8 mouse cellular contexts compared by ENCODE assay signal in the genomic region with DNA sequence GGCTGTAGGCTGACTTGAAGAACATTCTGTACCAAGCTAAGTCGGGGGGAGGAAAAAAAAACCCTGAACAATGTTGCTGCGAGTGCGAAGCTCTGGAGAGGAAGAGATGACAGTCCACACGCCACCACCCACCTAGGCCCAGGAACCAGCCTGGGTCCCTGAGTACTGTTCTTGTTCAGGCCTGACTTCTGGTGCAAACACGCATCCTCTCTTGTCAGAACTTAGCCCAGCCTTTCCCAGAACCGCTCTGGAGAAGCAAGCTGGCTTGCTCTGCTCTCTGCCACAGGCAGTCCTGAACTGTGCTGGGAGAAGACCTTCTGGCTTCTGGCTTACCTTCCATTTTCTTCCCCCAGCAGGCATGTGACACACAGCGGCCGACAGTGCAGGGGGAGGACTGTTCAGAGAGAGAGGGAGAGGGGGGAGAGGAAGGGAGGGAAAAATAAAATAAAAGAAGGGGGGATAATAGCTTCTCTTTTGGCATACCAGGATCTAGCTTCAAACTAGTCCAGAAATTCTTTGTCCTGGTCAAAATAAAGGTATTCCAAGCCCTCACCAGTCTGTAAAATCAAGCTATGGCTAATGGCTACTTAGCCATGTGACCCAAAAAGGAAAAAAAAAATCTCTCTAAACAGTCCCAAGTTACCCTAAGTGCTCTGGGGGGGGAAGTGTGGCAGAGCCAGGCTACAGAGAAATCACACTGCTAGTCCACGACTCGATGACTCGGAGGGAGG. TPM values are rescaled to one million over a fixed set of nuclear protein-coding genes. Genes with fewer than 3 reads are reported as not detected.
A peak's percentile ranks its signal among the peaks of the same experiment; 100 is the strongest.
DNase-seq lines count a peak whose midpoint lies in the region; ATAC-seq and TF ChIP-seq lines count a peak whose summit lies in the region.

No protein-coding gene starts in this region.

- peak; percentile 85 for DNase-seq in left cerebral cortex, adult 11 months (ENCODE audit: low spot score)
- no peak for DNase-seq in left cerebral cortex, postnatal 4 days
- peak; percentile 70 to 76 for DNase-seq in cerebellum, postnatal 10 days
- DNase-seq in heart, adult 9 months (ENCODE audit: low spot score in 2 of 2): peak; percentile 65 to 71
- DNase-seq in kidney, adult 2 months: peak; percentile 77
- DNase-seq in liver, embryonic 11.5 days (ENCODE audit: low spot score): no peak
- peak; percentile 64 for DNase-seq in thymus, postnatal 25 days

- TF ChIP-seq POLR2A in kidney, adult 2 months (IDR thresholded peaks at IDR 0.05; ENCODE audit: low read depth, low read length): peak; percentile 51

- H3K27ac ChIP-seq in kidney, adult 2 months (ENCODE audit: insufficient read depth, low read depth, low read length): peak overlapping the region; percentile 99
- peak overlapping the region; percentile 100 for H3K27ac ChIP-seq in liver, embryonic 11.5 days (ENCODE audit: low read depth, low read length)
- H3K27ac ChIP-seq in neural tube, embryonic 12.5 days: peak overlapping the region; percentile 87

- no peaks in the 10 kb centered on the region for H3K9me3 ChIP-seq in liver, embryonic 11.5 days (ENCODE audit: control insufficient read depth, low read length)
- H3K9me3 ChIP-seq in neural tube, embryonic 12.5 days: no peaks in the 10 kb centered on the region

- under 1% methylated on average over 11 of the region's 11 CpGs for WGBS in kidney, adult 2 months
- 8% methylated on average over 11 of the region's 11 CpGs for WGBS in liver, embryonic 11.5 days
- 16% methylated on average over 11 of the region's 11 CpGs for WGBS in neural tube, embryonic 12.5 days

- H3K4me3 ChIP-seq in kidney, adult 2 months (ENCODE audit: insufficient read depth, low read depth, low read length): peak overlapping the region; percentile 44
- peak overlapping the region; percentile 52 for H3K4me3 ChIP-seq in liver, embryonic 11.5 days (ENCODE audit: low read depth, low read length)
- H3K4me3 ChIP-seq in neural tube, embryonic 12.5 days: peak overlapping the region; percentile 31

- no peak for ATAC-seq in liver, embryonic 11.5 days (replicated peaks; ENCODE audit: low FRiP score)
- ATAC-seq in neural tube, embryonic 12.5 days (ENCODE audit: low FRiP score, low read depth): no peak

- no peaks in the 10 kb centered on the region for H3K36me3 ChIP-seq in kidney, adult 2 months (ENCODE audit: control insufficient read depth, insufficient read depth, low read length)
- peaks cover 6% of the 10 kb centered on the region; the same call in 1 of the 2 replicates for H3K36me3 ChIP-seq in liver, embryonic 11.5 days (ENCODE audit: control insufficient read depth, insufficient read depth, low read length)
- H3K36me3 ChIP-seq in neural tube, embryonic 12.5 days: no peaks in the 10 kb centered on the region

- no peaks in the 10 kb centered on the region for H3K27me3 ChIP-seq in kidney, adult 2 months (replicated peaks; ENCODE audit: control insufficient read depth, insufficient read depth, low read length)
- no peaks in the 10 kb centered on the region for H3K27me3 ChIP-seq in liver, embryonic 11.5 days (replicated peaks; ENCODE audit: control insufficient read depth, insufficient read depth, low read length)
- H3K27me3 ChIP-seq in neural tube, embryonic 12.5 days (replicated peaks): no peaks in the 10 kb centered on the region

- H3K9ac ChIP-seq in liver, embryonic 11.5 days (ENCODE audit: low read depth, low read length): peak overlapping the region; percentile 95
- H3K9ac ChIP-seq in neural tube, embryonic 12.5 days: peak overlapping the region; percentile 66

- TF ChIP-seq CTCF in kidney, adult 2 months (conservative IDR thresholded peaks at IDR 0.05; ENCODE audit: insufficient read depth, insufficient read length, low read depth, low read length): no peak

- peak overlapping the region; percentile 97 for H3K4me2 ChIP-seq in liver, embryonic 11.5 days
- peak overlapping the region; percentile 80 for H3K4me2 ChIP-seq in neural tube, embryonic 12.5 days (replicated peaks)

- peaks cover 82% of the 10 kb centered on the region for H3K4me1 ChIP-seq in kidney, adult 2 months (ENCODE audit: control insufficient read depth, insufficient read depth, low read length)
- peaks cover 94% of the 10 kb centered on the region for H3K4me1 ChIP-seq in liver, embryonic 11.5 days (replicated peaks; ENCODE audit: control insufficient read depth, insufficient read depth, low read length)
- H3K4me1 ChIP-seq in neural tube, embryonic 12.5 days: peaks cover 98% of the 10 kb centered on the region

- intact Hi-C loops in left cerebral cortex, postnatal 4 days (cut with DNase I): loop anchor here (2.0 kb wide), 1 partner anchor 61 kb away; no protein-coding TSS in a partner anchor

RNA-seq across cellular contexts. Expression of a gene that starts 14.8 kb away (rescaled TPM):
- total RNA-seq in left cerebral cortex, postnatal 4 days (2021): 100 to 1,000 TPM; 118 to 120 TPM
- 27.7 and 29.0 TPM in 2 replicates for polyA plus RNA-seq in kidney, adult 2 months (2012; rRNA removed)
- 49.1 and 55.8 TPM in 2 replicates for polyA plus RNA-seq in liver, embryonic 11.5 days (2014; fragmentation: Nextera tagmentation; extraction: Ambion mirVana)
- polyA plus RNA-seq in neural tube, embryonic 12.5 days (2016; fragmentation: Nextera tagmentation; extraction: Ambion mirVana): 68.7 and 81.4 TPM in 2 replicates

Comparison
In these comparisons a context has a peak if more than half of its experiments do, and no peak if none do; other contexts are left out.
1. DNase-seq: peak in left cerebral cortex, adult 11 months (single experiment), cerebellum, postnatal 10 days (2 of 2), heart, adult 9 months (2 of 2), kidney, adult 2 months (single experiment) and thymus, postnatal 25 days (single experiment); none in left cerebral cortex, postnatal 4 days (single experiment) and liver, embryonic 11.5 days (single experiment).
2. Peak in every context shown above with its lines, with median percentiles within 50 percentile points of each other: H3K27ac ChIP-seq and H3K4me3 ChIP-seq.